Mouse (Mus musculus) layer of hippocampus, adult 2 months (tissue): ENCODE measurements at regions not wholly inside any gene's neighbourhood (a gene's known extent, or its start where the extent isn't known, plus 50 kb on each side); places are given as distances from the start of the nearest gene placed in this dataset.

Source experiments
- DNase-seq, 2 experiments: peaks; one replicate each; pipeline ENCODE4 v3.0.0; 2022; ENCODE audit warnings: low spot score in 2 of 2
- H3K27ac ChIP-seq: fragments of 200-600 bp; 2 replicates; pipeline ENCODE4 v1.8.1; 2022
- H3K4me3 ChIP-seq: fragments of 200-600 bp; 2 replicates; pipeline ENCODE4 v1.8.1; 2022; ENCODE audit warnings: mild to moderate bottlenecking
- CTCF ChIP-seq: fragments of 200-600 bp; conservative IDR thresholded peaks from 2 replicates; pipeline ENCODE4 v1.8.1; 2022; ENCODE audit warnings: antibody characterized with exemption, mild to moderate bottlenecking, moderate library complexity

GRCm38 (mm10) chr2:75090439-75090838, 264.8 kb downstream of the Mtx2 start:
- no peak for TF ChIP-seq CTCF
- Histone ChIP-seq H3K4me3 (no peak overlapping the region), H3K27ac (no peak overlapping the region)
- DNase-seq = no peak

- DNase-seq = no peak
- Histone ChIP-seq H3K4me3 (no peak overlapping the region), H3K27ac (no peak overlapping the region)
- TF ChIP-seq CTCF = no peak
Measured at GRCm38 (mm10) chr2:75101501-75101900, 275.9 kb downstream of the Mtx2 start.

GRCm38 (mm10) chr2:75112751-75113150, 287.1 kb downstream of the Mtx2 start:
- no peak for TF ChIP-seq CTCF
- Histone ChIP-seq H3K4me3 (no peak overlapping the region), H3K27ac (no peak overlapping the region)
- no peak for DNase-seq

- no peak for TF ChIP-seq CTCF
- no peak for DNase-seq
- Histone ChIP-seq H3K27ac (no peak overlapping the region), H3K4me3 (no peak overlapping the region)
Measured at GRCm38 (mm10) chr2:75114375-75114774, 288.8 kb downstream of the Mtx2 start.

GRCm38 (mm10) chr2:75118348-75118926, 292.8 kb downstream of the Mtx2 start:
- TF ChIP-seq CTCF = no peak
- no peak for DNase-seq
- H3K4me3 ChIP-seq = no peak overlapping the region
- H3K27ac ChIP-seq = no peak overlapping the region

GRCm38 (mm10) chr2:75119599-75119998, 294.0 kb downstream of the Mtx2 start:
- H3K27ac ChIP-seq = no peak overlapping the region
- H3K4me3 ChIP-seq = no peak overlapping the region
- TF ChIP-seq CTCF = no peak
- no peak for DNase-seq

GRCm38 (mm10) chr2:75133298-75134080, 307.9 kb downstream of the Mtx2 start:
- TF ChIP-seq CTCF = no peak
- no peak overlapping the region for H3K4me3 ChIP-seq
- no peak for DNase-seq
- no peak overlapping the region for H3K27ac ChIP-seq

GRCm38 (mm10) chr2:75136618-75137017, 311.0 kb downstream of the Mtx2 start:
- no peak for TF ChIP-seq CTCF
- DNase-seq = no peak
- H3K27ac ChIP-seq = no peak overlapping the region
- no peak overlapping the region for H3K4me3 ChIP-seq

- TF ChIP-seq CTCF = no peak
- no peak for DNase-seq
- H3K4me3 ChIP-seq = peak overlapping the region; percentile 36; the same call in 1 of the 2 replicates
- no peak overlapping the region for H3K27ac ChIP-seq
Measured at GRCm38 (mm10) chr2:75137133-75137982, 311.8 kb downstream of the Mtx2 start.

GRCm38 (mm10) chr2:75137983-75138745, 312.6 kb downstream of the Mtx2 start:
- peak; percentile 89 for TF ChIP-seq CTCF
- DNase-seq = peak; percentile 14 to 51
- peak overlapping the region; percentile 36; the same call in 1 of the 2 replicates for H3K4me3 ChIP-seq
- no peak overlapping the region for H3K27ac ChIP-seq

GRCm38 (mm10) chr2:75138746-75139060, 313.1 kb downstream of the Mtx2 start:
- TF ChIP-seq CTCF = no peak
- no peak overlapping the region for H3K27ac ChIP-seq
- no peak for DNase-seq

GRCm38 (mm10) chr2:75139544-75139943, 313.9 kb downstream of the Mtx2 start:
- no peak for DNase-seq
- Histone ChIP-seq H3K4me3 (no peak overlapping the region), H3K27ac (no peak overlapping the region)
- TF ChIP-seq CTCF = no peak

More at GRCm38 (mm10) chr2:75138746-75139060, 313.1 kb downstream of the Mtx2 start:
- no peak overlapping the region for H3K4me3 ChIP-seq

GRCm38 (mm10) chr2:75142675-75143074, 317.1 kb downstream of the Mtx2 start:
- H3K27ac ChIP-seq = no peak overlapping the region
- no peak overlapping the region for H3K4me3 ChIP-seq
- no peak for TF ChIP-seq CTCF
- DNase-seq = no peak
